Mouse (Mus musculus): ENCODE measurements around the gene A730071L15Rik. TPM values are rescaled to one million over a fixed set of nuclear protein-coding genes. Genes with fewer than 3 reads are reported as not detected.

Gene A730071L15Rik
- total and polyA plus RNA-seq, 3 experiments, result 0.42 TPM; not detected in 2

DNA sequence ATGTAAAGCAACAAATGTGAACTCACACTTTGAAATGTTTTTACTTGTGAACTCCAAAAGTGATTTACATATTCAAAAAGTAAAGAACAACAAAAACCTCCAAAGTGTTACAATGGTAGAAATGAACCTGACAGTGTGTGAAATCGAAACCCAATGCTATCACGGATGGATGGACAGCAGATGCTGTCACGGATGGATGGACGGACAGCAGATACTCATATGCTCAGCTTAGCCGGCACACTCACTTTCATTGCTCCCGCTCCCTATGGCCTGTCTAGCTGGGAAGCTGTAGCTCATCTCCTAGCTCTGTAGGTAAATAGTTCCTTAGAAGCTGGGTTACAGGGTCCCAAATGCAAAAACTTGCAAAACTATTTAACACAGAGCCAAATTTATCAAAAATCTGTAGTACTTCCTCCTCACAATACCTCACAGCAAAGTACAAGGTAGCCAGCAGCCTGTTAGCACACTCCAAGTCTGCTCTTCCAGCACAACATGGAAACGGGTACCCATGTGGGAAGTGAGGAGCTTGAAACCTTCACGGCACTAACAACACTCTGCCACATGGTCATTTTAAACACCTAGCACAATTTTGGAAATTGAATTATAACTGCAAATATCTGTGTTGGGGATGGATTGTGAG, 21.9 kb upstream of the A730071L15Rik start:
- Histone ChIP-seq H3K27me3 (replicated peaks) (no peaks in the 10 kb centered on the region), H3K4me1 (ENCODE audit: control insufficient read depth in 1 of 2, insufficient read depth in 2 of 2) (peaks cover 35 to 79% of the 10 kb centered on the region in 2 experiments), H3K79me2 (replicated peaks; ENCODE audit: control insufficient read depth, extremely low read depth, insufficient read depth, poor library complexity, severe bottlenecking) (peaks cover 57% of the 10 kb centered on the region), H3K27ac (ENCODE audit: insufficient read depth, low read depth) (peak overlapping the region; percentile 48), H3K36me3 (replicated peaks in 1 of 2; ENCODE audit: control insufficient read depth in 1 of 2, insufficient read depth in 1 of 2, low read length in 1 of 2) (peaks cover 0 to 24% of the 10 kb centered on the region in 2 experiments), H3K4me2 (ENCODE audit: insufficient read depth, low read depth, poor library complexity, severe bottlenecking) (peak overlapping the region; percentile 95), H3K4me3 (replicated peaks in 1 of 3; ENCODE audit: low read depth in 2 of 3, low read length in 2 of 3, poor library complexity in 1 of 3) (peak overlapping the region in 1 of 3 experiments; percentile 4), H3K9ac (ENCODE audit: insufficient read depth, low read depth) (no peak overlapping the region), H3K9me3 (replicated peaks; ENCODE audit: low read length) (no peaks in the 10 kb centered on the region)
- no peak for TF ChIP-seq GABPA (IDR thresholded peaks at IDR 0.05; ENCODE audit: insufficient replicate concordance, low read depth, low read length)
- TF ChIP-seq JUN (IDR thresholded peaks at IDR 0.05; ENCODE audit: insufficient read depth, low read depth, low read length), result peak; percentile 41; the same call in 1 of the 2 replicates
- TF ChIP-seq UBTF (IDR thresholded peaks at IDR 0.05; ENCODE audit: low read depth, low read length), result no peak
- no peak for TF ChIP-seq TBP (conservative IDR thresholded peaks at IDR 0.05; ENCODE audit: low read depth, low read length)
- peak; percentile 76 for TF ChIP-seq ETS1 (conservative IDR thresholded peaks at IDR 0.05; ENCODE audit: low read depth, low read length)
- 0 out of 2 replicates have a peak, but pooled peaks have one; percentile 26 for TF ChIP-seq JUND (conservative IDR thresholded peaks at IDR 0.05; ENCODE audit: low read depth, low read length)
- TF ChIP-seq SIN3A (IDR thresholded peaks at IDR 0.05; ENCODE audit: low read length), result peak; percentile 70; the same call in 1 of the 2 replicates
- TF ChIP-seq IRF4 (IDR thresholded peaks at IDR 0.05; ENCODE audit: low read depth, low read length), result peak; percentile 87
- no peak for TF ChIP-seq NELFE (IDR thresholded peaks at IDR 0.05; ENCODE audit: low read depth, low read length)
- peak; percentile 64; the same call in 1 of the 2 replicates for TF ChIP-seq MXI1 (IDR thresholded peaks at IDR 0.05; ENCODE audit: low read depth, low read length)
- TF ChIP-seq BHLHE40 (IDR thresholded peaks at IDR 0.05; ENCODE audit: low read depth, low read length), result peak; percentile 94
- peak; percentile 7; the same call in 1 of the 2 replicates for TF ChIP-seq MYC (IDR thresholded peaks at IDR 0.05; ENCODE audit: low read depth, low read length)
- TF ChIP-seq CHD1 (IDR thresholded peaks at IDR 0.05; ENCODE audit: low read depth, low read length), result peak; percentile 80
- TF ChIP-seq TCF12 (IDR thresholded peaks at IDR 0.05; ENCODE audit: low read depth, low read length), result peak; percentile 72
- TF ChIP-seq EP300 (IDR thresholded peaks at IDR 0.05; ENCODE audit: low read length), result peak; percentile 91
- TF ChIP-seq CTCF (conservative IDR thresholded peaks at IDR 0.05 in 1 of 2, IDR thresholded peaks at IDR 0.05 in 1 of 2; ENCODE audit: low read depth in 2 of 2, low read length in 2 of 2), result no peak
- peak; percentile 54 for TF ChIP-seq MAZ (IDR thresholded peaks at IDR 0.05; ENCODE audit: low read depth, low read length)
- TF ChIP-seq ZMIZ1 (IDR thresholded peaks at IDR 0.05; ENCODE audit: low read depth, low read length), result no peak
- no peak for TF ChIP-seq NRF1 (IDR thresholded peaks at IDR 0.05; ENCODE audit: low read depth, low read length)
- TF ChIP-seq MAX (IDR thresholded peaks at IDR 0.05; ENCODE audit: low read length), result peak; percentile 53
- TF ChIP-seq RAD21 (IDR thresholded peaks at IDR 0.05; ENCODE audit: low read depth, low read length), result no peak
- peak; percentile 83 for DNase-seq (ENCODE audit: extremely low read depth)
- in situ Hi-C loops (cut with MboI; ENCODE audit: low pct_ligation_motif_present, low pct_unique_long_range_greater_than_20kb, low sequenced_read_pairs) (no loop called here), dilution Hi-C loops (cut with MboI; ENCODE audit: extremely low pct_ligation_motif_present, extremely low pct_unique_long_range_greater_than_20kb, low sequenced_read_pairs) (no loop called here)
